Mouse (Mus musculus) thymus, adult 2 months (tissue): ENCODE measurements around the gene Zfp706. TPM values are rescaled to one million over a fixed set of nuclear protein-coding genes. Genes with fewer than 3 reads are reported as not detected.

Experiments
- DNase-seq: peaks from one replicate; pipeline ENCODE4 v3.0.0; 2021
- H3K27ac ChIP-seq: fragments of 200-500 bp; 2 replicates; pipeline ENCODE4 v1.5.1; 2012; ENCODE audit warnings: low read length, control low read depth; ENCODE audit not compliant: control insufficient read depth, insufficient read depth
- H3K27me3 ChIP-seq: fragments of 200-500 bp; 2 replicates; pipeline ENCODE4 v1.6.1; 2012; ENCODE audit warnings: mild to moderate bottlenecking, low read length, moderate library complexity, mixed read lengths; ENCODE audit not compliant: control insufficient read depth, insufficient read depth
- H3K36me3 ChIP-seq: fragments of 200-500 bp; 2 replicates; pipeline ENCODE4 v1.6.1; 2012; ENCODE audit warnings: mild to moderate bottlenecking, low read length, moderate library complexity; ENCODE audit not compliant: control insufficient read depth, insufficient read depth
- H3K4me1 ChIP-seq: fragments of 200-500 bp; replicated peaks from 2 replicates; pipeline ENCODE4 v1.6.1; 2012; ENCODE audit warnings: low read length; ENCODE audit not compliant: control insufficient read depth, insufficient read depth
- H3K4me3 ChIP-seq: fragments of 200-500 bp; 2 replicates; pipeline ENCODE4 v1.5.1; 2012; ENCODE audit warnings: mild to moderate bottlenecking, low read length, control low read depth, moderate library complexity; ENCODE audit not compliant: control insufficient read depth, insufficient read depth
- CTCF ChIP-seq: fragments of 200-500 bp; IDR thresholded peaks from 2 replicates; pipeline ENCODE4 v1.5.1; 2012; ENCODE audit warnings: mild to moderate bottlenecking, control low read depth, low read length, moderate library complexity, borderline replicate concordance; ENCODE audit not compliant: control insufficient read depth, poor library complexity, insufficient read depth; ENCODE audit errors: extremely low read depth
- POLR2A ChIP-seq: fragments of 200-500 bp; IDR thresholded peaks from 2 replicates; pipeline ENCODE4 v1.6.1; 2012; ENCODE audit warnings: mild to moderate bottlenecking, low read length, control low read depth, moderate library complexity; ENCODE audit not compliant: control insufficient read depth, poor library complexity, insufficient read depth; ENCODE audit errors: extremely low read depth
- WGBS: fragments of 180-500 bp; shearing (Covaris S2); methylation state at CpG from one replicate; pipeline ENCODE4 v1.1.7; 2018; 5-methylcytosine and 5-hydroxymethylcytosine counted together
- polyA plus RNA-seq: library from polyadenylated mRNA; depleted of rRNA; stranded (reverse); fragments of >200 nt; gene quantifications from 2 replicates; pipeline ENCODE4 v1.2.3, GENCODE M21; 2012

Gene Zfp706
- polyA plus RNA-seq, 1 experiment, result 33.7 TPM

- no peaks in the 10 kb centered on the region for H3K36me3 ChIP-seq
- peak overlapping the region; percentile 9; the same call in 1 of the 2 replicates for H3K27ac ChIP-seq
- WGBS, result 8% methylated on average over 20 of the region's 20 CpGs
- peaks cover 13% of the 10 kb centered on the region for H3K4me1 ChIP-seq
- H3K4me3 ChIP-seq, result peak overlapping the region; percentile 40
- H3K27me3 ChIP-seq, result no peaks in the 10 kb centered on the region
- DNase-seq, result peak; percentile 78
- peak; percentile 88 for TF ChIP-seq CTCF
- no peak for TF ChIP-seq POLR2A
Measured at GRCm38 (mm10) chr15:36979488-36980201, 27.9 kb downstream of the Zfp706 start.

GRCm38 (mm10) chr15:36979159-36979487 is 28.4 kb downstream of the Zfp706 start:
- no peak for DNase-seq
- Histone ChIP-seq H3K27ac (peak overlapping the region; percentile 9; the same call in 1 of the 2 replicates), H3K4me3 (no peak overlapping the region), H3K4me1 (peaks cover 13% of the 10 kb centered on the region), H3K36me3 (no peaks in the 10 kb centered on the region), H3K27me3 (no peaks in the 10 kb centered on the region)
- WGBS, result 45% methylated on average over 5 of the region's 5 CpGs
- no peak for TF ChIP-seq POLR2A
- no peak for TF ChIP-seq CTCF

DNA sequence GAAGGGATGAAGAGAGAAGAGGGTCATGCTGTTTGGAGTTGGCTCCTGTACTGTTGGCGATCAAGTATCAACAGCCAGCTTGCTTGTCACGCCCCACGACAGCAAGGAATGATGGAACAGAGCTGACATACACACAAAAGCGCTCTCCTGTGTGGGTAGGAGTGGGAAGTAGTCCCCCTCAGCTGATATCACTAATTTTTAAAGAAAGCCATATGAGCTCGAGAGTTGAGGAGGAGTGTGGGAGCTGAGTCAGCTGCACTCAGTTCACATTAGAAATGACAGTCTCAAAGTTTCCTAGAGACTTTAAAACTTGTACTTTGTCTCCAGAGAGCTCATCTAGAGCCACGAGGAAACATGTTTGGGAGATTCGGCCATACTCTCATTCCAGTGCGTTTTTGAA is 29.8 kb downstream of the Zfp706 start:
- H3K4me1 ChIP-seq, result peaks cover 13% of the 10 kb centered on the region
- 92% methylated on average over 8 of the region's 8 CpGs for WGBS
- no peak for DNase-seq

GRCm38 (mm10) chr15:36975690-36976089 is 31.9 kb downstream of the Zfp706 start:
- DNase-seq, result no peak
- Histone ChIP-seq H3K27me3 (no peaks in the 10 kb centered on the region), H3K4me3 (no peak overlapping the region), H3K36me3 (no peaks in the 10 kb centered on the region), H3K27ac (no peak overlapping the region), H3K4me1 (peaks cover 13% of the 10 kb centered on the region)
- 93% methylated on average over 5 of the region's 5 CpGs for WGBS
- TF ChIP-seq POLR2A (no peak), CTCF (no peak)

More for the DNA sequence above, 29.8 kb downstream of the Zfp706 start:
- H3K27ac ChIP-seq, result no peak overlapping the region
- H3K36me3 ChIP-seq, result no peaks in the 10 kb centered on the region
- H3K4me3 ChIP-seq, result no peak overlapping the region
- no peak for TF ChIP-seq CTCF
- TF ChIP-seq POLR2A, result no peak
- H3K27me3 ChIP-seq, result no peaks in the 10 kb centered on the region

GRCm38 (mm10) chr15:36975256-36975620 is 32.3 kb downstream of the Zfp706 start:
- Histone ChIP-seq H3K36me3 (no peaks in the 10 kb centered on the region), H3K4me3 (no peak overlapping the region), H3K27ac (no peak overlapping the region), H3K27me3 (no peaks in the 10 kb centered on the region), H3K4me1 (peaks cover 12% of the 10 kb centered on the region)
- no peak for DNase-seq
- TF ChIP-seq POLR2A (no peak), CTCF (no peak)
- 99% methylated on average over 2 of the region's 2 CpGs for WGBS

DNA sequence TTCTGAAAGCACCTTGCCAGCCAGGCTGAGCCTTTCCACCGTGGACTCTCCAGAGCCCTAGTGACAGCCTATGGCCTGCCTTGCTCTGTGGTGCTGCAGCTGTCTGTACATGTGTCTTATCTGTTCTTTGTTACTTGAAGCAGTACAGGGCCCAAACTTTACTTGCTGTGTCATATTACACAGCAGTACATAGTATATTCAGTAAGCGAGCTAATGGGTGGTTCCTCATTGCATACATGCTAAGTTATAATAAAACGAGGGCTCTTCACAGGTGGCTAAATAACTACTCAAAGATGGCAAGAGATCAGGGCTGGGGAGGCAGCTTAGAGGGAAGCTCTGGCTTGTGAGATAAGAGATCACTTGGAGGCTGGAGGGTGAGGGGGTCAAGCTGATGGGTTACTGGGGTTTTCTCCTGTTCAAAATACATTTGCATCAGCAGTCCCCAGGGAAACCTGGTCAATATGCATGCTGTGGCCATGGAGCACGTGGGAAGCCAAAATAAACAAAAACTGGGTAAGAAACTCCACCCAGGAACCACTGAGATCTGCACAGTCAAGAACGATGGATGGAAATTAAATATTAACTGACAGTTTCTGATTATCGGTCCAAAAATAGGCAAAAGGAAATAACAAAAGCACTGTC is 32.8 kb downstream of the Zfp706 start:
- Histone ChIP-seq H3K4me1 (peaks cover 6% of the 10 kb centered on the region), H3K27ac (no peak overlapping the region), H3K36me3 (no peaks in the 10 kb centered on the region), H3K4me3 (no peak overlapping the region), H3K27me3 (no peaks in the 10 kb centered on the region)
- WGBS, result 64% methylated on average over 6 of the region's 6 CpGs
- DNase-seq, result no peak
- TF ChIP-seq POLR2A (no peak), CTCF (no peak)
